Mouse (Mus musculus): Measurements from ENCODE around the gene Tmem200b. TPM values are rescaled to one million over a fixed set of nuclear protein-coding genes. Genes with fewer than 3 reads are reported as not detected.
A peak's percentile ranks its signal among the peaks of the same experiment; 100 is the strongest.

Gene Tmem200b
- polyA plus RNA-seq, 1 experiment from 2014 or later = 4.3 TPM

DNA sequence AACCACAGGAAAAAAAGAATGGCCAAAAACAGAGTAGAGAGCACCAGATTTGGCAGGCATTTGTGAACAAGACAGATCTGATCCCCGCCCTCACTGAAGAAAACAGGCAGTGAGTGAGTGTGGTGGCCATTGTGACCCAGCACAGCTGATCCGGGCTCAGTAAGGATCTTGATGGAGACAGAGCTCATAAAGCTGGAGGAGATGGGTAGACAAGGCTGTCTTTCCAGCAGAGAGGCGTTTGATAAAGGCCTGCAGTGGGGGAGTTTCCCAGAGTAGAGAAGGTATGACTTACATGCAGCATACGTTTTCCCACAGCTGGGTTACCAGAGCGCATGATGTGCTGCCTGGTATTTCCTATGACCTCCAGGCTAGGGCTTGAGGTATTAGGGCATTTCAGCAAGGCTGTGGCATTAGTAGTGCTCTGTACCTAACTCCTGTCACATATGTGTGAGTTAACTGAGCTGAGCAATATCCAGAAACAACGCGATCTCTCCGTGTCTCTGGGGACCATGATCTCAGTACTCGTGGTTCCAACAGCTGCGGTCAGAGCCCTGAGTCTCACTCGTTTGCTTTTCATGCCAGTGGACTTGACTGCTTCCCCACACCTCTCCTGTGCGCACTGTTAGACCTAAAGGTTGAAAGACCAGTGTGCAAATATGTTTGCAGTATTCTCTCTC, 22.9 kb upstream of the Tmem200b start:
- ATAC-seq (ENCODE audit: insufficient number of reproducible peaks, insufficient read depth, low FRiP score, low read depth) = no peak
- H3K36me3 ChIP-seq (ENCODE audit: control insufficient read depth, insufficient read depth, low read length) = peaks cover 74% of the 10 kb centered on the region
- no peaks in the 10 kb centered on the region for H3K27me3 ChIP-seq (ENCODE audit: control insufficient read depth, insufficient read depth, low read length)
- no peak overlapping the region for H3K9ac ChIP-seq (ENCODE audit: low read length)
- no peak overlapping the region for H3K4me3 ChIP-seq (ENCODE audit: control insufficient read depth in 1 of 2, insufficient read depth in 1 of 2, low read depth in 1 of 2, low read length in 2 of 2)
- no peak overlapping the region for H3K4me2 ChIP-seq (ENCODE audit: low read length)
- WGBS = 82% methylated on average over 12 of the region's 12 CpGs
- 0 out of 4 replicates have a peak, but pooled peaks cover 0 to 9% of the 10 kb centered on the region in 2 experiments for H3K4me1 ChIP-seq (ENCODE audit: control insufficient read depth in 2 of 2, insufficient read depth in 2 of 2, low read length in 2 of 2)
- no peaks in the 10 kb centered on the region for H3K9me3 ChIP-seq (ENCODE audit: control insufficient read depth, low read length)
- H3K27ac ChIP-seq (replicated peaks in 1 of 2; ENCODE audit: control insufficient read depth in 1 of 2, insufficient read depth in 1 of 2, low read depth in 2 of 2, low read length in 2 of 2) = peak overlapping the region in 1 of 2 experiments; percentile 35; a peak in 1 of 4 replicates

DNA sequence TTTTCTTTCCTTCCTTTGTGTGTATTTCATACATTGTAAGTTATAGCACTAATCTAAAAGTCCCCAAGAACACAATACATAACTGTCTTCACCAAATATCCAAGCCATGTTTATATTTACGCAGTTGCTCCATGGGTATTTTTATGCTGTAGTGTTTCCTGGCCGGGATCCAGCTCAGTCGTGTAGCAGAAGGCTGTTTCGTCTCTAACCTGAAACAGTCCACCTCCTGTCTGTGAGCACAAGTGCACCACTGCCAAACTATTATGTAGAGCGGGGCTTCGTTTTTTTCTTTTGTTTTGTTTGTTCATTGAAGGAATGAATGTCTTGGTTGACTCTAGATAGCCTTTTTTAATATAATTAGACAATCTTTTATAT, 22.4 kb upstream of the Tmem200b start:
- H3K27ac ChIP-seq (replicated peaks in 1 of 2; ENCODE audit: control insufficient read depth in 1 of 2, insufficient read depth in 1 of 2, low read depth in 2 of 2, low read length in 2 of 2) = 0 out of 4 replicates have a peak overlapping the region, but pooled peaks of 1 of the 2 experiments have one; percentile 35
- 49% methylated on average over 6 of the region's 6 CpGs for WGBS

DNA sequence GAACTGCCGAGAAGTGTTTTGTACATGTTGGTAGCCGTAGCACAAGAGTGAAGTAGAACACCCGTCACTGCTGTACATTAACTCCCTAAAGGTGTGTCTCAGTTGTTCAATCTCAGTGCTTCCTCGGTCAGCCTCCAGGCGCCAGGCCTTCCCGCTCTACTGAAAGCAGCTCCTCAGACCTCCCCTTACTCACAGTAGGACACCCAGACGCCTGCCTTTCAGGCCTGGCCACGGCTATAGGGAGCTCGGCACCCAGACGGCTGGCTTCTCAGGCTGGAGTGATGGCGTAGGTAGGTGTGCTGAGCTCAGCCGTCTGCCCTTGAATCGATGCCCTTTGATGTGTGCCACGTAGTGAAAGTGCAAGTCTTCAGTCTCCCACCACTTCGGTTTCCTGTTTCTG, 20.5 kb upstream of the Tmem200b start:
- H3K27ac ChIP-seq (replicated peaks in 1 of 2; ENCODE audit: control insufficient read depth in 1 of 2, insufficient read depth in 1 of 2, low read depth in 2 of 2, low read length in 2 of 2) = no peak overlapping the region
- ATAC-seq (ENCODE audit: insufficient number of reproducible peaks, insufficient read depth, low FRiP score, low read depth) = no peak
- H3K4me3 ChIP-seq (ENCODE audit: control insufficient read depth in 1 of 2, insufficient read depth in 1 of 2, low read depth in 1 of 2, low read length in 2 of 2) = no peak overlapping the region
- peaks cover 77% of the 10 kb centered on the region for H3K36me3 ChIP-seq (ENCODE audit: control insufficient read depth, insufficient read depth, low read length)
- WGBS = 86% methylated on average over 15 of the region's 15 CpGs
- 0 out of 4 replicates have a peak, but pooled peaks cover 0 to 9% of the 10 kb centered on the region in 2 experiments for H3K4me1 ChIP-seq (ENCODE audit: control insufficient read depth in 2 of 2, insufficient read depth in 2 of 2, low read length in 2 of 2)
- H3K4me2 ChIP-seq (ENCODE audit: low read length) = no peak overlapping the region
- H3K27me3 ChIP-seq (ENCODE audit: control insufficient read depth, insufficient read depth, low read length) = no peaks in the 10 kb centered on the region
- no peak overlapping the region for H3K9ac ChIP-seq (ENCODE audit: low read length)
- H3K9me3 ChIP-seq (ENCODE audit: control insufficient read depth, low read length) = no peaks in the 10 kb centered on the region

More for the DNA sequence above, 22.4 kb upstream of the Tmem200b start:
- no peaks in the 10 kb centered on the region for H3K27me3 ChIP-seq (ENCODE audit: control insufficient read depth, insufficient read depth, low read length)
- ATAC-seq (ENCODE audit: insufficient number of reproducible peaks, insufficient read depth, low FRiP score, low read depth) = no peak
- no peak overlapping the region for H3K9ac ChIP-seq (ENCODE audit: low read length)
- H3K4me3 ChIP-seq (ENCODE audit: control insufficient read depth in 1 of 2, insufficient read depth in 1 of 2, low read depth in 1 of 2, low read length in 2 of 2) = no peak overlapping the region
- no peaks in the 10 kb centered on the region for H3K9me3 ChIP-seq (ENCODE audit: control insufficient read depth, low read length)
- H3K36me3 ChIP-seq (ENCODE audit: control insufficient read depth, insufficient read depth, low read length) = peaks cover 73% of the 10 kb centered on the region
- no peak overlapping the region for H3K4me2 ChIP-seq (ENCODE audit: low read length)
- H3K4me1 ChIP-seq (ENCODE audit: control insufficient read depth in 2 of 2, insufficient read depth in 2 of 2, low read length in 2 of 2) = 0 out of 4 replicates have a peak, but pooled peaks cover 0 to 9% of the 10 kb centered on the region in 2 experiments

DNA sequence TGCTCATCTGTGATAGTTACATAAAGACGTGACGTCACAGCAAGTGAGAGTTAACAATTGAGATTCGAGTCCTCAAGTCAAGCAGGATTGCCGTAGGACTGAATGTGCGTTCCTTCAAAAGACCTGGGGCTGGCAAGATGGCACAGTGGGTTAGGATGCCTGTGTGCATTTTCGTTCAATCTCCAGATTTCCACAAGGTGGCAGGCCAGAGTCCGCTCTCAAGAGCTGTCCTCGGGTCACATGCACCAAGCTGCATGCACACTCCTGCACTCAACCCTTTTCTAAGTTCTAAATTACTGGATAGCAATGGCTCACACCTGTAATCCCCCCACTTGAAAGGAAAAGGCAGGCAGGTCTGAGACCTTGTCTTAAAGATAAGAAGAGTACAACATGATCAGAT, 17.1 kb upstream of the Tmem200b start:
- H3K4me2 ChIP-seq (ENCODE audit: low read length) = no peak overlapping the region
- H3K27me3 ChIP-seq (ENCODE audit: control insufficient read depth, insufficient read depth, low read length) = no peaks in the 10 kb centered on the region
- H3K9ac ChIP-seq (ENCODE audit: low read length) = no peak overlapping the region
- no peak overlapping the region for H3K4me3 ChIP-seq (ENCODE audit: control insufficient read depth in 1 of 2, insufficient read depth in 1 of 2, low read depth in 1 of 2, low read length in 2 of 2)
- no peak for ATAC-seq (ENCODE audit: insufficient number of reproducible peaks, insufficient read depth, low FRiP score, low read depth)
- no peak overlapping the region for H3K27ac ChIP-seq (replicated peaks in 1 of 2; ENCODE audit: control insufficient read depth in 1 of 2, insufficient read depth in 1 of 2, low read depth in 2 of 2, low read length in 2 of 2)
- peaks cover 0 to 2% of the 10 kb centered on the region in 2 experiments; a peak in 1 of 4 replicates for H3K4me1 ChIP-seq (ENCODE audit: control insufficient read depth in 2 of 2, insufficient read depth in 2 of 2, low read length in 2 of 2)
- WGBS = 59% methylated on average over 8 of the region's 8 CpGs
- H3K9me3 ChIP-seq (ENCODE audit: control insufficient read depth, low read length) = 0 out of 2 replicates have a peak, but pooled peaks cover 4% of the 10 kb centered on the region
- peaks cover 54% of the 10 kb centered on the region for H3K36me3 ChIP-seq (ENCODE audit: control insufficient read depth, insufficient read depth, low read length)

DNA sequence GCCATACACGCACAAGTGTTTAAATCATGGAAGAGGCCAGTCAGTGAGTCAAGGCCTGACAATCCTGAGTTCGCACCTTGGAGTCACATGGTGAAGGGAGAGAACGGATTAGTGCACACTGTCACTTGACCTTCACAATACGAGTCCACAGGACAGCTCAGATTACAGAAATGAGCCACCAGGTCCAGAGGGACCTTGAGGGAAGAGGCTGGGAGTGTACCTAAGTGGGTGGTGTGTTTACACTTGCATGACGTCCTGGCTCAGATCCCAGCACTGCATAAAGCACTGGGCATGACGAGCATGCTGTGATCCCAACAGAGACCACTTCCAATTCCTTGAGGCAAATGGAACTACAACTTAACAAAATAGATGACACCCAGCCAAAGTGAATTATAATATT, 15.1 kb upstream of the Tmem200b start:
- 41% methylated on average over 6 of the region's 6 CpGs for WGBS
- Histone ChIP-seq H3K4me1 (ENCODE audit: control insufficient read depth in 2 of 2, insufficient read depth in 2 of 2, low read length in 2 of 2) (peaks cover 9 to 13% of the 10 kb centered on the region in 2 experiments), H3K27ac (replicated peaks in 1 of 2; ENCODE audit: control insufficient read depth in 1 of 2, insufficient read depth in 1 of 2, low read depth in 2 of 2, low read length in 2 of 2) (no peak overlapping the region), H3K4me2 (ENCODE audit: low read length) (no peak overlapping the region), H3K27me3 (ENCODE audit: control insufficient read depth, insufficient read depth, low read length) (no peaks in the 10 kb centered on the region), H3K4me3 (ENCODE audit: control insufficient read depth in 1 of 2, insufficient read depth in 1 of 2, low read depth in 1 of 2, low read length in 2 of 2) (no peak overlapping the region), H3K9me3 (ENCODE audit: control insufficient read depth, low read length) (0 out of 2 replicates have a peak, but pooled peaks cover 4% of the 10 kb centered on the region), H3K9ac (ENCODE audit: low read length) (no peak overlapping the region), H3K36me3 (ENCODE audit: control insufficient read depth, insufficient read depth, low read length) (peaks cover 35% of the 10 kb centered on the region)
- ATAC-seq (ENCODE audit: insufficient number of reproducible peaks, insufficient read depth, low FRiP score, low read depth) = no peak

DNA sequence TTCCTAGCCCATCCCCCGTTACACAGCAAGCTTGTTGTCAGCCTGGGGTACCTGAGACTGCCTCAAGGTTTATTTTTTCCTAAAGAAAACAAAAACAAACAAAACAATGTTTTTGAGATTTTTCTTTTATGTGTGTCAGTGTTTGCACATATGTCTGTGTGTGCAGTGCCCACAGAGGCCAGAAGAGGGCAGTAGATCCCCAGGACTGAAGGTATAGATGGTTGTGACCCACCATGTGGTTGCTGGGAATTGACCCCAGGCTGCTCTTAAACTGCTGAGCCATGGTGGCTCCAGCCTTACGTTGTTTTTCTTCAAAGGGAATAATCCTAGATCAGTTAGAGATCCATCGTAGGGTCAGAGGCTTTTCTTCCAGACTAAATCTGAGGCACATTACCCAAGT, 13.7 kb upstream of the Tmem200b start:
- H3K27me3 ChIP-seq (ENCODE audit: control insufficient read depth, insufficient read depth, low read length) = peaks cover 5% of the 10 kb centered on the region; the same call in 1 of the 2 replicates
- peaks cover 9 to 13% of the 10 kb centered on the region in 2 experiments for H3K4me1 ChIP-seq (ENCODE audit: control insufficient read depth in 2 of 2, insufficient read depth in 2 of 2, low read length in 2 of 2)
- ATAC-seq (ENCODE audit: insufficient number of reproducible peaks, insufficient read depth, low FRiP score, low read depth) = no peak
- H3K27ac ChIP-seq (replicated peaks in 1 of 2; ENCODE audit: control insufficient read depth in 1 of 2, insufficient read depth in 1 of 2, low read depth in 2 of 2, low read length in 2 of 2) = no peak overlapping the region
- peaks cover 21% of the 10 kb centered on the region; the same call in 1 of the 2 replicates for H3K36me3 ChIP-seq (ENCODE audit: control insufficient read depth, insufficient read depth, low read length)
- WGBS = 93% methylated on average over 3 of the region's 3 CpGs
- no peak overlapping the region for H3K4me3 ChIP-seq (ENCODE audit: control insufficient read depth in 1 of 2, insufficient read depth in 1 of 2, low read depth in 1 of 2, low read length in 2 of 2)
- 0 out of 2 replicates have a peak, but pooled peaks cover 4% of the 10 kb centered on the region for H3K9me3 ChIP-seq (ENCODE audit: control insufficient read depth, low read length)
- H3K4me2 ChIP-seq (ENCODE audit: low read length) = no peak overlapping the region
- no peak overlapping the region for H3K9ac ChIP-seq (ENCODE audit: low read length)

DNA sequence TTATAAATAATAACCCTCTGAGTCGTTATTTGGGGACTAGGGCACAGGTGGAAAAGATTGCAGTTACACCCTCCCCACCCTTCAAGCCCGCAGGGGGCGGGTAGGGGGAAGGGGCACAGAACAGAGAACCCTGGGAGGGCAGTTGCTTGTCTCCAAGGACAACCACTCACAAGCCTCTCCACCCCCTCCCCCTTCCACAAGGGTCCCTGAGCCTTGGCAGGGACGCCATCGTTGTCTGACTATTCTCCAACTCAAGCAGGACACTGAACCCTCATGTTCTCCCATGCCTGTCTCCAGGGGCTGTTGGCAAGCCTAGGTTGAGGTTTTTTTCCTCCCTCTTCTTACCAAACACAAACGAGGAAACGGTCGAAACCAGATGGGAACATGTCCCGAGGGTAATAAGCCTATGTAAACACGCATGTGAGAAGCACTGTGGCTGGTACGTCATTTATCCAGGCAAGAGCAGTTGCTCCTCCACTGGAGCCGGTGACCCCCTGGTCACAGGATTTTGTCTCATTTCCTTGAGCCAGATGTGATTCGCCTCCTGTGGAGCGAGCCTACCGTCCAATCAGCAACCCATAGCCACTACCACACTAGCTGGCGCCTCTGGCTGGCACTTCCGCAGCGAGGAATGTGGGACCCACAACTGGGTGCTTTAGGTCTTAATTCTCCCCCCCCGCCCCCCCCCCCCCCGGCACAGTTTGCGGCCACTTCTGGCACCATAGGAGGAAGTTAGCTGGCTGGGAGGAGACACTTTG, 11.2 kb upstream of the Tmem200b start:
- H3K27ac ChIP-seq (replicated peaks in 1 of 2; ENCODE audit: control insufficient read depth in 1 of 2, insufficient read depth in 1 of 2, low read depth in 2 of 2, low read length in 2 of 2) = 0 out of 4 replicates have a peak overlapping the region, but pooled peaks of 1 of the 2 experiments have one; percentile 14
- ATAC-seq (ENCODE audit: insufficient number of reproducible peaks, insufficient read depth, low FRiP score, low read depth) = no peak
- H3K27me3 ChIP-seq (ENCODE audit: control insufficient read depth, insufficient read depth, low read length) = peaks cover 12% of the 10 kb centered on the region
- peak overlapping the region; percentile 52 for H3K9ac ChIP-seq (ENCODE audit: low read length)
- H3K4me3 ChIP-seq (ENCODE audit: control insufficient read depth in 1 of 2, insufficient read depth in 1 of 2, low read depth in 1 of 2, low read length in 2 of 2) = peak overlapping the region in 1 of 2 experiments; percentile 14; a peak in 2 of 4 replicates
- H3K9me3 ChIP-seq (ENCODE audit: control insufficient read depth, low read length) = 0 out of 2 replicates have a peak, but pooled peaks cover 4% of the 10 kb centered on the region
- 11% methylated on average over 18 of the region's 21 CpGs for WGBS
- H3K4me2 ChIP-seq (ENCODE audit: low read length) = peak overlapping the region; percentile 61
- H3K36me3 ChIP-seq (ENCODE audit: control insufficient read depth, insufficient read depth, low read length) = 0 out of 2 replicates have a peak, but pooled peaks cover 6% of the 10 kb centered on the region
- peaks cover 19 to 24% of the 10 kb centered on the region in 2 experiments for H3K4me1 ChIP-seq (ENCODE audit: control insufficient read depth in 2 of 2, insufficient read depth in 2 of 2, low read length in 2 of 2)

Measured in heart, embryonic 14.5 days (tissue).